Mouse (Mus musculus): ENCODE results near the gene Akap4. TPM values are rescaled to one million over a fixed set of nuclear protein-coding genes. Genes with fewer than 3 reads are reported as not detected.

The Akap4 gene
- not detected in 2 replicates for polyA plus RNA-seq (2014; fragmentation: Nextera tagmentation; extraction: Ambion mirVana)

DNA sequence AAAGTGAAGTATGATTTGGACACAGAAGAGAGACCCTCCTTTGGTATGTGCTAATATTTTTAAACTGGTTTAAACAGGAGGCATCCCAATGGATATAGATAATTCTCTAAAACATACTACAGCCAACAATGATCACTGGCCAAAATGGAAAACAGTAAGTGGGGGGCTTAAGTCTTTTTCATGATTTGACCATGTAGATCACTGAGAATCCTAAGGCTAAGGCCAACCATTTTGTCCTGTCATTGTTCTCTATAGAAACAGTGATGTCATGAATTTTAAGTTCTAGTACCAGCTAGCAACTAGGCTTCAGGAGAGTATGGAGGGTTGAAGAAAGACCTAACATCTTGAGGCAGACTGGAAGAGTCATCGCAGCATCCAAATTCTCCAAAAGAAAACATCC, at the start of gene Akap4:
Gene Akap4 (plus strand): TSS at position 301 of the 400 bp plus-strand sequence.
- no peak within 1 kb of the TSS for H3K27ac ChIP-seq (ENCODE audit: low read depth, low read length)
- no peak within 1 kb of the TSS for H3K4me3 ChIP-seq (ENCODE audit: low read depth, low read length)
- ATAC-seq (ENCODE audit: low read depth): no peak
- no peak within 1 kb of the TSS for H3K4me2 ChIP-seq (ENCODE audit: low read depth, low read length)
- 96% methylated on average over 1 of the region's 1 CpGs for WGBS
- H3K9me3 ChIP-seq (ENCODE audit: control insufficient read depth, low read length): no peaks in the 10 kb centered on the region
- H3K36me3 ChIP-seq (ENCODE audit: control insufficient read depth, insufficient read depth, low read length): no peaks in the 10 kb centered on the region
- no peaks in the 10 kb centered on the region for H3K27me3 ChIP-seq (ENCODE audit: control insufficient read depth, insufficient read depth, low read length)
- H3K9ac ChIP-seq (replicated peaks; ENCODE audit: low read depth, low read length): no peak within 1 kb of the TSS
- H3K4me1 ChIP-seq (ENCODE audit: control insufficient read depth, insufficient read depth, low read length): no peaks in the 10 kb centered on the region

DNA sequence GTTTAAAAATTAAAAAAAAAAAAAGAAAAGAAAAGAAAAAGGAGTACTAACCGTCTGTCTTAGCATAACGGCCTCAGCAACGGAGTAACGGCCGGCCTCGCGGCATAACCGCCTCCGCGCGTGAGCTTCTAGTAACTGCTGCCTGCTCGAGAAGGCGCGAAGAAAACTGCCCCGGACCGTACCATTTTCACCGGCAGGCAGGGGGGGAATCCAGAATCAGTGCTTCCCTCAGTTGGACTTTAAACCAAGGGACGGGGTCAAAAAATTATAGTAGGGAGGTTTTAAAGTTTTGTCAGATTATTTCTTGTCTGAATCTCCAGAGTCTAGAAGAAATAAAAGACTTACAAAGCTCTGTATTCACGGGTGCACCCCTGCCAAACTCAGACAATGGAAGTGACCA, 25.8 kb upstream of the Akap4 start, which contains the start of gene Ccnb3:
Gene Ccnb3 (minus strand): TSS at position 101 of the 400 bp plus-strand sequence.
- no peak within 1 kb of the TSS for H3K4me2 ChIP-seq (ENCODE audit: low read depth, low read length)
- ATAC-seq (ENCODE audit: low read depth): no peak
- no peak within 1 kb of the TSS for H3K4me3 ChIP-seq (ENCODE audit: low read depth, low read length)
- no peaks in the 10 kb centered on the region for H3K27me3 ChIP-seq (ENCODE audit: control insufficient read depth, insufficient read depth, low read length)
- 94% methylated on average over 19 of the region's 19 CpGs for WGBS
- no peaks in the 10 kb centered on the region for H3K4me1 ChIP-seq (ENCODE audit: control insufficient read depth, insufficient read depth, low read length)
- H3K9ac ChIP-seq (replicated peaks; ENCODE audit: low read depth, low read length): no peak within 1 kb of the TSS
- H3K27ac ChIP-seq (ENCODE audit: low read depth, low read length): no peak within 1 kb of the TSS
- H3K36me3 ChIP-seq (ENCODE audit: control insufficient read depth, insufficient read depth, low read length): no peaks in the 10 kb centered on the region
- H3K9me3 ChIP-seq (ENCODE audit: control insufficient read depth, low read length): no peaks in the 10 kb centered on the region

DNA sequence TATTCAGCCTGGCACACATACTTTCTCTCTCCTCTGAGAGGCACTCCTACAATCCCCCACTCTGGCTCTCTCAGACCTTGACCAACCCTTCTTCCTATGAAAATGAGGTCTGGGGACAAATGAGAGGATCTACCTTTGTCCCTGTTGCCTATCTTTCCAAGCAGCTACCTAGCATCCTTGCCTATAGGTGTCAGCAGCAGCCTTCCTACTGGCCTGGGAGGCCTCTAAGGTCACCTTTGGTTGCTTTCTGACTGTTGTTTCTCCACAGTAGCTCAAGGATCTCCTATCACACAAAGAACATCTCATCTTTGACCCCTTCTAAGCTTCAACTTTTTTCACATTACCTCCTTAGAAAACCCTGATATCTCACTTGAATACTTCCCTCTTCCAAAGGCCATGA, 10.3 kb upstream of the Akap4 start:
- ATAC-seq (ENCODE audit: low read depth): no peak
- no peaks in the 10 kb centered on the region for H3K36me3 ChIP-seq (ENCODE audit: control insufficient read depth, insufficient read depth, low read length)
- no peaks in the 10 kb centered on the region for H3K4me1 ChIP-seq (ENCODE audit: control insufficient read depth, insufficient read depth, low read length)
- no peaks in the 10 kb centered on the region for H3K27me3 ChIP-seq (ENCODE audit: control insufficient read depth, insufficient read depth, low read length)
- no peaks in the 10 kb centered on the region for H3K9me3 ChIP-seq (ENCODE audit: control insufficient read depth, low read length)
- H3K4me3 ChIP-seq (ENCODE audit: low read depth, low read length): no peak overlapping the region
- no peak overlapping the region for H3K4me2 ChIP-seq (ENCODE audit: low read depth, low read length)
- H3K9ac ChIP-seq (replicated peaks; ENCODE audit: low read depth, low read length): no peak overlapping the region
- no peak overlapping the region for H3K27ac ChIP-seq (ENCODE audit: low read depth, low read length)

DNA sequence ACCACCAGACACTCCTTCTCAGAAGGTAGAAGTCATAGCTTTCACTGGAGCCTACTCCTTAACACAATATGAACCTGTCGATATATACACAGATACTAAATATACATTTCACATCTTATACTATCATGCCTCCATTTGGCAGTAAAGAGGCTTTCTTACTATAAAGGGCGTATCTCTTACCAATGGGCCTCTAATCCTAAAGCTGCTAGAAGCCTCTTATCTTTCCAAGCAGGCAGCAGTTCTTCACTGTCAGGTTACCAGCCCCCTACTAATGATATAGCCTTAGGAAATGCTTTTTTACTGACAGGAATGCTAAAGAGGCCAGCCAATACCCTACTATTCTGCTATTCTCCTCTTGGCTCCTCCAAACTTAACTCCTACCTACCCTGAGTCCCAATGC, 9.7 kb upstream of the Akap4 start:
- 89% methylated on average over 2 of the region's 2 CpGs for WGBS
- H3K4me2 ChIP-seq (ENCODE audit: low read depth, low read length): no peak overlapping the region
- H3K27me3 ChIP-seq (ENCODE audit: control insufficient read depth, insufficient read depth, low read length): no peaks in the 10 kb centered on the region
- no peaks in the 10 kb centered on the region for H3K9me3 ChIP-seq (ENCODE audit: control insufficient read depth, low read length)
- no peak overlapping the region for H3K9ac ChIP-seq (replicated peaks; ENCODE audit: low read depth, low read length)
- no peak overlapping the region for H3K27ac ChIP-seq (ENCODE audit: low read depth, low read length)
- H3K4me3 ChIP-seq (ENCODE audit: low read depth, low read length): no peak overlapping the region
- no peaks in the 10 kb centered on the region for H3K36me3 ChIP-seq (ENCODE audit: control insufficient read depth, insufficient read depth, low read length)
- no peak for ATAC-seq (ENCODE audit: low read depth)
- H3K4me1 ChIP-seq (ENCODE audit: control insufficient read depth, insufficient read depth, low read length): no peaks in the 10 kb centered on the region

DNA sequence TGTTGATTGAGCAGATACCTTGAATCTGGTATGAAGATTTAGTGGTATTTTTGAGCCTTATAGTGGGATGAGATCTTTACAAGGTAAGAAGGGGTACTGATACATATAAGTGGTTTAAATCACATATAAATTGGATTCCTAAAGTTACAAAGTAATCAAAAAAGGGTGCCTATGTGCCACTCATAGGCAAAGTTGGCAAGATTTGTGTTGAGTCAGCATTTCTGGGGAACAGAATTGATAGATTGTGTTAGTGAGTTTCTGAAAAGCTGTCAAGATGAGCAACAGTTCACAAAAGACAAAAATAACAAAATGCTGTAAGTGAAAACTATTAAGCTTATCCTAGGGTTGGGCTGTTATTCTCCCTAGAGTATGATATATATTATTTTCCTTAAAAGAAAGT, 3.2 kb upstream of the Akap4 start:
- H3K9me3 ChIP-seq (ENCODE audit: control insufficient read depth, low read length): no peaks in the 10 kb centered on the region
- H3K4me1 ChIP-seq (ENCODE audit: control insufficient read depth, insufficient read depth, low read length): no peaks in the 10 kb centered on the region
- no peak overlapping the region for H3K27ac ChIP-seq (ENCODE audit: low read depth, low read length)
- no peaks in the 10 kb centered on the region for H3K36me3 ChIP-seq (ENCODE audit: control insufficient read depth, insufficient read depth, low read length)
- H3K4me3 ChIP-seq (ENCODE audit: low read depth, low read length): no peak overlapping the region
- no peak for ATAC-seq (ENCODE audit: low read depth)
- no peak overlapping the region for H3K9ac ChIP-seq (replicated peaks; ENCODE audit: low read depth, low read length)
- H3K27me3 ChIP-seq (ENCODE audit: control insufficient read depth, insufficient read depth, low read length): no peaks in the 10 kb centered on the region
- H3K4me2 ChIP-seq (ENCODE audit: low read depth, low read length): no peak overlapping the region

DNA sequence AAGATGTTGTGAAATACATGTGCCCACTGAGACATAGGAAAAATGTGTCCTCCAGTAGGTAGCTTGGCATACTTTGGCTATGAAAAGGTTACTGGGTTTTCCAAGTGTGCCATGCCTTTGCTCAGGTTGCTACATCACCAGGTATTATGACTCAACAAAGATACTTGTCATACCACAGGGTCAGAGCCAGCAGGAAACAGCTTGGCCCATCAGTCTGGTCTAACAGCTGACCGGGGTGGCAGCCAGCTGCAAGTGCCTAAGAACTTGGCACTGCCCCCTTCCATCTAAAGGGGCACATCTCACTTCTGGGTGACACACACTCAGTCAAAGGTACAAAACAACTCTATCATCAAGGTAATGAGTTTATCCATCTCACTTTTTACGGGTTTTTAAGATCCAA, 683 bp downstream of the Akap4 start:
- Histone ChIP-seq H3K4me3 (ENCODE audit: low read depth, low read length) (no peak overlapping the region), H3K9ac (replicated peaks; ENCODE audit: low read depth, low read length) (no peak overlapping the region), H3K27ac (ENCODE audit: low read depth, low read length) (no peak overlapping the region), H3K4me2 (ENCODE audit: low read depth, low read length) (no peak overlapping the region), H3K36me3 (ENCODE audit: control insufficient read depth, insufficient read depth, low read length) (no peaks in the 10 kb centered on the region), H3K27me3 (ENCODE audit: control insufficient read depth, insufficient read depth, low read length) (no peaks in the 10 kb centered on the region), H3K9me3 (ENCODE audit: control insufficient read depth, low read length) (no peaks in the 10 kb centered on the region), H3K4me1 (ENCODE audit: control insufficient read depth, insufficient read depth, low read length) (no peaks in the 10 kb centered on the region)
- WGBS: 89% methylated on average over 2 of the region's 2 CpGs
- ATAC-seq (ENCODE audit: low read depth): no peak

DNA sequence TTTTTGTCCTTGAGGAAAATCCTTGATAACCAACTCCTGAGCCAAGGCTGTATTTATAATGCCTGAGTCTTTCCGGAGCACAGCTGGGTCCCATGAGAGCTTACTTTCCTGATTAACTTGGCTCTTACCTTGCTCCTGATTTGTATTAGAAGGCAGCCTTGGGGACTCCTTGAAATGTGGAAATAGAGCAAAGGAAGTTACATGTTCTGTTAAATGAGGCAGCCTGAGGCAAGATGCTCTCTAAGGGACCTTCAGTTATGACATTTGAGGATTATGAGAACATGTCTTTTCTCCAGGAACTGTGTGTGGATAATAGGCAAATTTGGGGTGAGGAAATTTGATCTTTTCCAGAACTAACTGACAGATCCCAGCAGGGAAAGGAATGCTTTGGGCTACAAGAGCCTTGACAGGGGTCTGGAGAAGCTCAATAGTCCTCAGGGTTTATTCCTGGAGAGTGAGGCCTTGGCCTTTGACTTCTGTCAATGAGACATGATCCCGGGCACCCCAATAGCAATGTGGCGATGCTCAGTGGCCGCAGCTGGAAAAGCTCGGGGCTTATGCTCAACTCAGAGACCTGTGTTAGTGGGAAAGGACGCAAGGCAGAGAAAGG, 12.6 kb downstream of the Akap4 start:
- Histone ChIP-seq H3K4me1 (ENCODE audit: control insufficient read depth, insufficient read depth, low read length) (no peaks in the 10 kb centered on the region), H3K27ac (ENCODE audit: low read depth, low read length) (no peak overlapping the region), H3K9me3 (ENCODE audit: control insufficient read depth, low read length) (no peaks in the 10 kb centered on the region), H3K27me3 (ENCODE audit: control insufficient read depth, insufficient read depth, low read length) (no peaks in the 10 kb centered on the region), H3K4me2 (ENCODE audit: low read depth, low read length) (no peak overlapping the region), H3K4me3 (ENCODE audit: low read depth, low read length) (no peak overlapping the region), H3K36me3 (ENCODE audit: control insufficient read depth, insufficient read depth, low read length) (no peaks in the 10 kb centered on the region), H3K9ac (replicated peaks; ENCODE audit: low read depth, low read length) (no peak overlapping the region)
- ATAC-seq (ENCODE audit: low read depth): no peak
- 81% methylated on average over 6 of the region's 6 CpGs for WGBS

DNA sequence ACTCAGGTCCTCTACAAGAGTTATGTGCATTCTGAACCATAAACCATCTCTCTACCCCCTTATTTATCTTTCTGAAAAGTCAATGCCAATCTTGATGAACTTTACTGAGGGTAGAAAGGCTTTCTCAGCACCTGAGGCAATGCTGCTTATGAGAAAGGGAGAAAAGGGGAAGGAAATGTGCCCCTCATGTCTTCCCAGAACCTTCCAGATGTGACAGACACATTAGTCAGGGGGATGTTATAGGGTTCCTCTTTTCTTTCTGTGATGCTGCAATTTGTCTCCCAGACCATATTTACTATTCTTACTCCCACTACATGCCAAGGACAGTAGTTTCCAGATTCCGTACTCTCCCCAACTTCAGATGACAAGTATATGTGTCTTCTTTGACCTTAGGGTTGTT, 18.6 kb downstream of the Akap4 start:
- ATAC-seq (ENCODE audit: low read depth): no peak
- Histone ChIP-seq H3K4me2 (ENCODE audit: low read depth, low read length) (no peak overlapping the region), H3K4me3 (ENCODE audit: low read depth, low read length) (no peak overlapping the region), H3K27me3 (ENCODE audit: control insufficient read depth, insufficient read depth, low read length) (no peaks in the 10 kb centered on the region), H3K27ac (ENCODE audit: low read depth, low read length) (no peak overlapping the region), H3K9ac (replicated peaks; ENCODE audit: low read depth, low read length) (no peak overlapping the region), H3K4me1 (ENCODE audit: control insufficient read depth, insufficient read depth, low read length) (no peaks in the 10 kb centered on the region), H3K9me3 (ENCODE audit: control insufficient read depth, low read length) (no peaks in the 10 kb centered on the region), H3K36me3 (ENCODE audit: control insufficient read depth, insufficient read depth, low read length) (no peaks in the 10 kb centered on the region)
- WGBS: 86% methylated on average over 1 of the region's 1 CpGs

DNA sequence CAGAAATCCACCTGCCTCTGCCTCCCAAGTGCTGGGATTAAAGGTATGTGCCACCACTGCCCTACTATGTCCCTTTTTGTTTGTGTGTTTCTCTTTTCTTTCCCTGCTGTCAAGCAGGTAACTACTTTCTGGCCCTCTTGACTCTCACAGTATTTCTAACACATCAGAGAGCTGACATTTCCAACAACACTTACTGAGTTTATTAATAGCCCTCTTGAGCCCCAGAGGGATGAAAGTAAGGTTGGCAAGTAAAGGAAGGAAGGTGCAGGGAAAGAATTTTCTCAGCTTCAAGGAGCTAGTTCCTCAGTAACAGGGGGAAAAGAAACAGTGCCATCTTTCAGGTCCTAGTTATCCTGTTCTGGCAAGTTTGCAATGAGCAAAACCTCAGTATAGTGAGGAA, 23.0 kb downstream of the Akap4 start:
- Histone ChIP-seq H3K27me3 (ENCODE audit: control insufficient read depth, insufficient read depth, low read length) (no peaks in the 10 kb centered on the region), H3K9me3 (ENCODE audit: control insufficient read depth, low read length) (no peaks in the 10 kb centered on the region), H3K36me3 (ENCODE audit: control insufficient read depth, insufficient read depth, low read length) (no peaks in the 10 kb centered on the region), H3K4me1 (ENCODE audit: control insufficient read depth, insufficient read depth, low read length) (no peaks in the 10 kb centered on the region), H3K27ac (ENCODE audit: low read depth, low read length) (no peak overlapping the region), H3K4me3 (ENCODE audit: low read depth, low read length) (no peak overlapping the region), H3K4me2 (ENCODE audit: low read depth, low read length) (no peak overlapping the region), H3K9ac (replicated peaks; ENCODE audit: low read depth, low read length) (no peak overlapping the region)
- ATAC-seq (ENCODE audit: low read depth): no peak

DNA sequence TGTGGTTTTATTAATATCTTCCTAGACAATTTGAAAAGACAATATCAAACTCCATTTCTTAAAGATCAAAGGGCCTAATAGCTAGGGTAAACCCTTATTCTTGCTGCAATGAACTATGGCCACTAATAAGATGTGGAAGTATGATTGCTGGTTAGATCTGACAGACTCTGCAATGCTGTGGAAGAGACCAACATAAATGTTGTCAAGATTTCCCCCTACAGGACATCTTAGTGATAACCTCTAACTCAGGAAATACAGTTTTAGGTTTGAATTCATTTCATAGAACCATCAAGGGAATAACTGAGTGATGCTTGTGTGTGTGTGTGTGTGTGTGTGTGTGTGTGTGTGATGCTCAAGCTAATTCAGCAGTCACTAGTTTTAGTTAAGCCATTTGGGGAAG, 35.0 kb downstream of the Akap4 start:
- ATAC-seq (ENCODE audit: low read depth): no peak

More for the DNA sequence above, 35.0 kb downstream of the Akap4 start:
- Histone ChIP-seq H3K9me3 (ENCODE audit: control insufficient read depth, low read length) (no peaks in the 10 kb centered on the region), H3K4me3 (ENCODE audit: low read depth, low read length) (no peak overlapping the region), H3K27me3 (ENCODE audit: control insufficient read depth, insufficient read depth, low read length) (no peaks in the 10 kb centered on the region), H3K27ac (ENCODE audit: low read depth, low read length) (no peak overlapping the region), H3K36me3 (ENCODE audit: control insufficient read depth, insufficient read depth, low read length) (no peaks in the 10 kb centered on the region), H3K9ac (replicated peaks; ENCODE audit: low read depth, low read length) (no peak overlapping the region), H3K4me2 (ENCODE audit: low read depth, low read length) (no peak overlapping the region), H3K4me1 (ENCODE audit: control insufficient read depth, insufficient read depth, low read length) (no peaks in the 10 kb centered on the region)

All from neural tube, embryonic 14.5 days (tissue).